Mouse (Mus musculus) myocyte (in vitro differentiated cells): ENCODE data around the gene Acp5.

Experiments
- CEBPB ChIP-seq: IDR thresholded peaks from 2 replicates; pipeline ENCODE4 v1.6.1; 2011; ENCODE audit warnings: mild to moderate bottlenecking, moderate library complexity; ENCODE audit not compliant: poor library complexity, insufficient read depth, severe bottlenecking
- E2F4 ChIP-seq: IDR thresholded peaks from one replicate; pipeline ENCODE4 v1.6.1; 2011; ENCODE audit warnings: mild to moderate bottlenecking, control low read depth, moderate library complexity; ENCODE audit not compliant: insufficient read depth
- MAX ChIP-seq: IDR thresholded peaks from one replicate; pipeline ENCODE4 v1.6.1; 2011; ENCODE audit warnings: low read depth, mild to moderate bottlenecking, control low read depth
- MYOD1 ChIP-seq, 3 experiments: IDR thresholded peaks; one replicate each; pipeline ENCODE4 v1.6.1; 2011; ENCODE audit warnings: control low read depth in 2 of 3, low read depth in 2 of 3, mild to moderate bottlenecking in 2 of 3, moderate library complexity in 1 of 3; ENCODE audit not compliant: insufficient read length in 2 of 3, control insufficient read depth in 1 of 3
- MYOG ChIP-seq, 3 experiments: IDR thresholded peaks; one replicate each; pipeline ENCODE4 v1.6.1; 2011; ENCODE audit warnings: control low read depth in 2 of 3, low read depth in 2 of 3, mild to moderate bottlenecking in 2 of 3; ENCODE audit not compliant: insufficient read length in 2 of 3, control insufficient read depth in 1 of 3, insufficient read depth in 1 of 3
- POLR2A ChIP-seq: IDR thresholded peaks from one replicate; pipeline ENCODE4 v1.6.1; 2011; ENCODE audit warnings: low read depth, mild to moderate bottlenecking, control low read depth, moderate library complexity; ENCODE audit not compliant: insufficient read length
- POLR2AphosphoS2 ChIP-seq: IDR thresholded peaks from one replicate; pipeline ENCODE4 v1.6.1; 2011; ENCODE audit warnings: low read depth, control low read depth; ENCODE audit not compliant: insufficient read length
- REST ChIP-seq: IDR thresholded peaks from one replicate; pipeline ENCODE4 v1.6.1; 2011; ENCODE audit warnings: mild to moderate bottlenecking, control low read depth, moderate library complexity; ENCODE audit not compliant: insufficient read depth, insufficient read length
- SRF ChIP-seq: IDR thresholded peaks from one replicate; pipeline ENCODE4 v1.6.1; 2011; ENCODE audit warnings: low read depth; ENCODE audit not compliant: control insufficient read depth, insufficient read length
- TCF12 ChIP-seq: IDR thresholded peaks from one replicate; pipeline ENCODE4 v1.6.1; 2011; ENCODE audit warnings: mild to moderate bottlenecking, control low read depth; ENCODE audit not compliant: poor library complexity, insufficient read depth, severe bottlenecking
- TCF3 ChIP-seq: IDR thresholded peaks from one replicate; pipeline ENCODE4 v1.6.1; 2011; ENCODE audit warnings: low read depth, control low read depth; ENCODE audit not compliant: insufficient read length
- USF1 ChIP-seq: IDR thresholded peaks from one replicate; pipeline ENCODE4 v1.6.1; 2011; ENCODE audit warnings: low read depth, mild to moderate bottlenecking, control low read depth, moderate library complexity

GRCm38 (mm10) chr9:22149426-22150248 lies 14.1 kb upstream of the Acp5 start:
- TF ChIP-seq USF1 (no peak), POLR2A (no peak), POLR2AphosphoS2 (no peak), MYOD1 (IDR thresholded peaks at IDR 0.05; ENCODE audit: control insufficient read depth in 1 of 3, insufficient read length in 2 of 3, low read depth in 2 of 3) (no peak), MAX (no peak), REST (no peak), E2F4 (no peak), MYOG (IDR thresholded peaks at IDR 0.05; ENCODE audit: control insufficient read depth in 1 of 3, insufficient read depth in 1 of 3, insufficient read length in 2 of 3, low read depth in 2 of 3) (no peak), CEBPB (no peak), TCF12 (no peak), SRF (no peak), TCF3 (no peak)
